Mouse (Mus musculus): Measurements from ENCODE around the gene Myadml2. TPM values are rescaled to one million over a fixed set of nuclear protein-coding genes. Genes with fewer than 3 reads are reported as not detected.

Myadml2 gene
- 0.15 TPM in 1 of 2 replicates, not detected in the other for polyA plus RNA-seq (2016; fragmentation: Nextera tagmentation; extraction: Ambion mirVana)

- Histone ChIP-seq H3K9me3 (replicated peaks) (no peaks in the 10 kb centered on the region), H3K27me3 (ENCODE audit: low read depth, poor library complexity, severe bottlenecking) (peaks cover 25% of the 10 kb centered on the region), H3K4me3 (peak within 1 kb of the TSS; percentile 33), H3K4me1 (peaks cover 20% of the 10 kb centered on the region), H3K36me3 (no peaks in the 10 kb centered on the region), H3K27ac (replicated peaks) (peak within 1 kb of the TSS; percentile 30; the same call in 1 of the 2 replicates)
- DNase-seq (ENCODE audit: low spot score): no peak
- WGBS: 7% methylated on average over 13 of the region's 13 CpGs
These were observed at the start of gene Myadml2 for GRCm38 (mm10) chr11:120648001-120648476. TSS of gene Myadml2 (minus strand) at chr11:120648158.

- Histone ChIP-seq H3K9me3 (replicated peaks) (peaks cover 5% of the 10 kb centered on the region; the same call in 1 of the 2 replicates), H3K4me3 (no peak overlapping the region), H3K36me3 (peaks cover 77% of the 10 kb centered on the region), H3K4me1 (peaks cover 32% of the 10 kb centered on the region), H3K27ac (replicated peaks) (no peak overlapping the region), H3K27me3 (ENCODE audit: low read depth, poor library complexity, severe bottlenecking) (no peaks in the 10 kb centered on the region)
- WGBS: 73% methylated on average over 10 of the region's 10 CpGs
- no peak for DNase-seq (ENCODE audit: low spot score)
These were observed 49.8 kb upstream of the Myadml2 start for GRCm38 (mm10) chr11:120697741-120698140.

GRCm38 (mm10) chr11:120696568-120696967 lies 48.6 kb upstream of the Myadml2 start:
- Histone ChIP-seq H3K27me3 (ENCODE audit: low read depth, poor library complexity, severe bottlenecking) (no peaks in the 10 kb centered on the region), H3K4me1 (peaks cover 32% of the 10 kb centered on the region), H3K36me3 (peaks cover 80% of the 10 kb centered on the region), H3K4me3 (no peak overlapping the region), H3K9me3 (replicated peaks) (peaks cover 5% of the 10 kb centered on the region; the same call in 1 of the 2 replicates), H3K27ac (replicated peaks) (no peak overlapping the region)
- 87% methylated on average over 6 of the region's 6 CpGs for WGBS
- no peak for DNase-seq (ENCODE audit: low spot score)

DNA sequence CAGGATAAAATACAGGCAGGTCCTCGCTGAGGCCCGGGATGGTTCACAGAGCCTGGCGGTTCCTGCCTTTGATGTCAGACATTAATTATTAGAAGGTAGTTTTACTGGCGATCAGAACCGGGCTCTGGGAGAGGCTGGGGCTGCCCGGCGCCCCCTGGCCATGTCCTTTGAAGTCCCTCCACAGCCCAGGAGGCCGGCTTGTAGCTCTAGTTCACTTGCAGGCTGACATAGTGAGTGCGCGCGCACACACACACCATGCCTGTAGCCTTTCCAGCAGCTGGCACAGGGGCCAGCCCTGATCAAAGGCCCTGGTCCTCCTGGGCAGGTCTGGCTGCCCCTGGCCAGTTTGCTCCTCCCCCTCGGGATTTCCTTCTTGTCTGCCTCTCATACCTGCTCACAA lies 47.7 kb upstream of the Myadml2 start:
- no peaks in the 10 kb centered on the region for H3K27me3 ChIP-seq (ENCODE audit: low read depth, poor library complexity, severe bottlenecking)
- H3K36me3 ChIP-seq: peaks cover 78% of the 10 kb centered on the region
- peak; percentile 35 for DNase-seq (ENCODE audit: low spot score)
- peak overlapping the region; percentile 70 for H3K27ac ChIP-seq (replicated peaks)
- peaks cover 5% of the 10 kb centered on the region; the same call in 1 of the 2 replicates for H3K9me3 ChIP-seq (replicated peaks)
- WGBS: 58% methylated on average over 12 of the region's 12 CpGs
- H3K4me3 ChIP-seq: 0 out of 2 replicates have a peak overlapping the region, but pooled peaks have one; percentile 9
- peaks cover 32% of the 10 kb centered on the region for H3K4me1 ChIP-seq

- Histone ChIP-seq H3K4me1 (peaks cover 32% of the 10 kb centered on the region), H3K27ac (replicated peaks) (peak overlapping the region; percentile 70), H3K27me3 (ENCODE audit: low read depth, poor library complexity, severe bottlenecking) (no peaks in the 10 kb centered on the region), H3K36me3 (peaks cover 78% of the 10 kb centered on the region), H3K4me3 (peak overlapping the region; percentile 9; the same call in 1 of the 2 replicates), H3K9me3 (replicated peaks) (peaks cover 5% of the 10 kb centered on the region; the same call in 1 of the 2 replicates)
- no peak for DNase-seq (ENCODE audit: low spot score)
- 26% methylated on average over 4 of the region's 4 CpGs for WGBS
These were observed 47.2 kb upstream of the Myadml2 start for GRCm38 (mm10) chr11:120695184-120695583.

DNA sequence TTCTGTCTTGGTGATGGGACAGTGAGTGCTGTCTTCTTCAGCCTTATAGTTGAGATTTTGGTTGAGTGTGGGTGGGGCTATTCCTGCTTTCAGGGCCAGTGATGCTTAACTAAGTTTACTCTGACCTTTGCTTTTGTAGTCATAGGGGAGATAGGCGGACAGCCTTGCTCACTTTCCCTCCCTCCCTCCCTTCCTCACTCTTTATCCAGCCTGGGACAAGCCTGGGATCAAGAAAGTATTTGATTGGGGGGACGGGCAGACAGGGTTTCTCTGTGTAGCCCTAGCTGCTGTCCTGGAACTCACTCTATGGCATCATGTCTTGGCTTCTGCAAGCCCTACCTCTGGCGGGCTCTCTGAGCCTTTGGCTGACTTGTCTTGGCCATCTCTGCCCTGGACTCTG lies 45.5 kb upstream of the Myadml2 start:
- no peak overlapping the region for H3K27ac ChIP-seq (replicated peaks)
- peaks cover 82% of the 10 kb centered on the region for H3K36me3 ChIP-seq
- DNase-seq (ENCODE audit: low spot score): no peak
- peaks cover 5% of the 10 kb centered on the region; the same call in 1 of the 2 replicates for H3K9me3 ChIP-seq (replicated peaks)
- H3K27me3 ChIP-seq (ENCODE audit: low read depth, poor library complexity, severe bottlenecking): no peaks in the 10 kb centered on the region
- H3K4me3 ChIP-seq: no peak overlapping the region
- 54% methylated on average over 3 of the region's 3 CpGs for WGBS
- H3K4me1 ChIP-seq: peaks cover 29% of the 10 kb centered on the region

GRCm38 (mm10) chr11:120692471-120693011 lies 44.6 kb upstream of the Myadml2 start:
- DNase-seq (ENCODE audit: low spot score): no peak
- peaks cover 5% of the 10 kb centered on the region; the same call in 1 of the 2 replicates for H3K9me3 ChIP-seq (replicated peaks)
- H3K36me3 ChIP-seq: peaks cover 91% of the 10 kb centered on the region
- H3K4me3 ChIP-seq: no peak overlapping the region
- H3K27me3 ChIP-seq (ENCODE audit: low read depth, poor library complexity, severe bottlenecking): no peaks in the 10 kb centered on the region
- H3K4me1 ChIP-seq: peaks cover 24% of the 10 kb centered on the region
- 93% methylated on average over 4 of the region's 4 CpGs for WGBS
- no peak overlapping the region for H3K27ac ChIP-seq (replicated peaks)

- no peaks in the 10 kb centered on the region for H3K9me3 ChIP-seq (replicated peaks)
- H3K4me1 ChIP-seq: peaks cover 14% of the 10 kb centered on the region
- H3K27me3 ChIP-seq (ENCODE audit: low read depth, poor library complexity, severe bottlenecking): no peaks in the 10 kb centered on the region
- H3K27ac ChIP-seq (replicated peaks): no peak overlapping the region
- H3K4me3 ChIP-seq: 0 out of 2 replicates have a peak overlapping the region, but pooled peaks have one; percentile 1
- 87% methylated on average over 3 of the region's 3 CpGs for WGBS
- peaks cover 93% of the 10 kb centered on the region for H3K36me3 ChIP-seq
- no peak for DNase-seq (ENCODE audit: low spot score)
These were observed 41.4 kb upstream of the Myadml2 start for GRCm38 (mm10) chr11:120689365-120689764.

- H3K9me3 ChIP-seq (replicated peaks): no peaks in the 10 kb centered on the region
- DNase-seq (ENCODE audit: low spot score): no peak
- peaks cover 9% of the 10 kb centered on the region; the same call in 1 of the 2 replicates for H3K4me1 ChIP-seq
- H3K36me3 ChIP-seq: peaks cover 93% of the 10 kb centered on the region
- no peaks in the 10 kb centered on the region for H3K27me3 ChIP-seq (ENCODE audit: low read depth, poor library complexity, severe bottlenecking)
- peak overlapping the region; percentile 46; the same call in 1 of the 2 replicates for H3K27ac ChIP-seq (replicated peaks)
- WGBS: 84% methylated on average over 20 of the region's 20 CpGs
- no peak overlapping the region for H3K4me3 ChIP-seq
These were observed 38.8 kb upstream of the Myadml2 start for GRCm38 (mm10) chr11:120686650-120687272.

- no peak overlapping the region for H3K4me3 ChIP-seq
- H3K27ac ChIP-seq (replicated peaks): no peak overlapping the region
- 92% methylated on average over 2 of the region's 2 CpGs for WGBS
- no peak for DNase-seq (ENCODE audit: low spot score)
- peaks cover 97% of the 10 kb centered on the region for H3K36me3 ChIP-seq
- H3K4me1 ChIP-seq: peaks cover 9% of the 10 kb centered on the region; the same call in 1 of the 2 replicates
- H3K9me3 ChIP-seq (replicated peaks): no peaks in the 10 kb centered on the region
- H3K27me3 ChIP-seq (ENCODE audit: low read depth, poor library complexity, severe bottlenecking): no peaks in the 10 kb centered on the region
These were observed 36.7 kb upstream of the Myadml2 start for GRCm38 (mm10) chr11:120684660-120685059.

- peaks cover 97% of the 10 kb centered on the region for H3K36me3 ChIP-seq
- H3K9me3 ChIP-seq (replicated peaks): no peaks in the 10 kb centered on the region
- 83% methylated on average over 2 of the region's 2 CpGs for WGBS
- no peak for DNase-seq (ENCODE audit: low spot score)
- no peaks in the 10 kb centered on the region for H3K27me3 ChIP-seq (ENCODE audit: low read depth, poor library complexity, severe bottlenecking)
- H3K4me1 ChIP-seq: peaks cover 9% of the 10 kb centered on the region; the same call in 1 of the 2 replicates
- no peak overlapping the region for H3K4me3 ChIP-seq
- H3K27ac ChIP-seq (replicated peaks): no peak overlapping the region
These were observed 36.1 kb upstream of the Myadml2 start for GRCm38 (mm10) chr11:120684086-120684485.

GRCm38 (mm10) chr11:120683536-120683935 lies 35.6 kb upstream of the Myadml2 start:
- Histone ChIP-seq H3K27me3 (ENCODE audit: low read depth, poor library complexity, severe bottlenecking) (no peaks in the 10 kb centered on the region), H3K36me3 (peaks cover 97% of the 10 kb centered on the region), H3K9me3 (replicated peaks) (no peaks in the 10 kb centered on the region), H3K4me1 (peaks cover 9% of the 10 kb centered on the region; the same call in 1 of the 2 replicates), H3K4me3 (no peak overlapping the region), H3K27ac (replicated peaks) (no peak overlapping the region)
- 92% methylated on average over 3 of the region's 3 CpGs for WGBS
- no peak for DNase-seq (ENCODE audit: low spot score)

DNA sequence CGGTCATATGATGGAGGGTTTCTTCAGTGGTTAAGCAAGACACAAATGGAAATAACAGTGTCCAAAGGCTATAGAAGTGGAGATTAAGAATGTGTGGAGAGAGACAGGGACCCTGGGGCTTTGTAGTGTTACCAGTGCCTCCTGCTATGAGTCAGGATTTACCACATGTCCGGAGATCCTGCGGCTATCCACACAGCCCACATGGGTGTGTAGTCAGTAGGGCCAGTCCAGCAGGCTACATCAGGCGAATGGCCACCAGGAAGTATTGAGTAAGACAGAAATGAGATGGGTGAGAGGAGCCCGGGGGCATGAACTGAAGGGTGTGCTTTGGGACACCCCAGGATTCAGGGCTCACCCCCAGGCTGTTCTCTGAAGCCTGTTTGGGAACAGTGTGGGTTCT lies 34.7 kb upstream of the Myadml2 start:
- Histone ChIP-seq H3K36me3 (peaks cover 97% of the 10 kb centered on the region), H3K4me1 (peaks cover 9% of the 10 kb centered on the region; the same call in 1 of the 2 replicates), H3K27me3 (ENCODE audit: low read depth, poor library complexity, severe bottlenecking) (no peaks in the 10 kb centered on the region), H3K27ac (replicated peaks) (no peak overlapping the region), H3K9me3 (replicated peaks) (no peaks in the 10 kb centered on the region), H3K4me3 (no peak overlapping the region)
- DNase-seq (ENCODE audit: low spot score): no peak
- 93% methylated on average over 5 of the region's 5 CpGs for WGBS
